Mouse (Mus musculus): Measurements from ENCODE around the gene Tmod1.

DNA sequence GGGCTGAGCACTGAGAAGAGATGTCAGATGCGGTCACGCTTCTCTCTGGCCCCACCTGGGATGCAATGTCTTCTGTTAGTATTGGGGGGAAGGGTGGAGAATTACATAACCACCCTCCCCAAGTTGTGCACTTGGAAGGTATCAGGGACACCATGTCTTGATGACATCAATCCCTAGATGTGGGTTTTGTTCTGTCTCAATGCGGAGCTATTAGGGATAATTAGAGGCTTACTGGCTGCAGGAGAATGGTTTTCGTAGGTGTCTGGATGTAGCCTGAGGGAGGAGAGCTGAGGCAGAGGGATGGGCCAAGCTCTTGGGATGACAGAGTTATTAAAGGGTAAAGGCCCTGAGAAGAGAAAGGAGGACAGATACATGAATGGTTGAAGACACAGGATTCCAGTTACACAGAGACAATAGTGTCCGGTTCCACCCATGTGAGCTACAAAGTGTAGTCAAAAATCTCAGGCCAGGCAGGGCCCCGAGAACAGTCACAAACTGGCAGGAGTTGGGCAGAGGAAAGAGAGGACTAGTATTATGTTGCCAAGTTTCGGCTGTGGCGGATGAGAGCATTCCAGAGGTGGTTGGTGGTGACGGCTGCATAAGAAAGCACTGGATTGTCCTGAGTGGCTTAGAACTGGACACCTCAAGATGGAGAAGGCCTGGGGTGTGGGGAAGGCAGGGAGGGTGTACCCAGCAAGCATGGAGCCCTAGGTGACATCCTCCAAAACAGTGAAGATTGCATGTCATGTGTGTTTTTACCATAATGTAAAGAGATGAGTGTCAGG lies 14.8 kb downstream of the Tmod1 start:
- no peak for TF ChIP-seq CTCF (IDR thresholded peaks at IDR 0.05; ENCODE audit: extremely low read depth, insufficient read length, insufficient replicate concordance, low read depth, low read length)
- TF ChIP-seq POLR2A (IDR thresholded peaks at IDR 0.05; ENCODE audit: low read depth, low read length): no peak

Data from small intestine, adult 2 months (tissue).